Mouse (Mus musculus) heart, embryonic 10.5 days (tissue): ENCODE data around the gene Hid1. TPM values are rescaled to one million over a fixed set of nuclear protein-coding genes. Genes with fewer than 3 reads are reported as not detected.
A peak's percentile ranks its signal among the peaks of the same experiment; 100 is the strongest.

ENCODE experiments used
- DNase-seq: peaks from one replicate; pipeline ENCODE4 v3.0.0-alpha.2; 2017; ENCODE audit warnings: low spot score
- H3K27ac ChIP-seq: fragments of 300-500 bp; sonication (generic); 2 replicates; pipeline ENCODE4 v1.5.1; 2016; ENCODE audit warnings: mild to moderate bottlenecking
- H3K27me3 ChIP-seq: fragments of 300-500 bp; sonication (generic); 2 replicates; pipeline ENCODE4 v1.6.1; 2016; ENCODE audit warnings: mild to moderate bottlenecking; ENCODE audit not compliant: poor library complexity, insufficient read depth, severe bottlenecking
- H3K36me3 ChIP-seq: fragments of 300-500 bp; sonication (generic); 2 replicates; pipeline ENCODE4 v1.6.1; 2016; ENCODE audit warnings: mild to moderate bottlenecking, moderate library complexity
- H3K4me1 ChIP-seq: fragments of 300-500 bp; sonication (generic); 2 replicates; pipeline ENCODE4 v1.6.1; 2016; ENCODE audit warnings: mild to moderate bottlenecking
- H3K4me3 ChIP-seq: fragments of 300-500 bp; sonication (generic); 2 replicates; pipeline ENCODE4 v1.5.1; 2016; ENCODE audit warnings: mild to moderate bottlenecking, moderate library complexity
- H3K9me3 ChIP-seq: fragments of 300-500 bp; sonication (generic); 2 replicates; pipeline ENCODE4 v1.6.1; 2016; ENCODE audit warnings: mild to moderate bottlenecking, moderate library complexity
- WGBS: fragments of 180-500 bp; shearing (Covaris S2); methylation state at CpG from one replicate; pipeline ENCODE4 v1.1.7; 2016; 5-methylcytosine and 5-hydroxymethylcytosine counted together
- polyA plus RNA-seq: library from polyadenylated mRNA; unstranded; fragments of >200 nt; fragmentation: Nextera tagmentation; extraction: Ambion mirVana; gene quantifications from 2 replicates; pipeline ENCODE4 v1.2.1, GENCODE M21; 2016

Gene Hid1
- polyA plus RNA-seq, 1 experiment from 2014 or later, result 5.5 TPM

DNA sequence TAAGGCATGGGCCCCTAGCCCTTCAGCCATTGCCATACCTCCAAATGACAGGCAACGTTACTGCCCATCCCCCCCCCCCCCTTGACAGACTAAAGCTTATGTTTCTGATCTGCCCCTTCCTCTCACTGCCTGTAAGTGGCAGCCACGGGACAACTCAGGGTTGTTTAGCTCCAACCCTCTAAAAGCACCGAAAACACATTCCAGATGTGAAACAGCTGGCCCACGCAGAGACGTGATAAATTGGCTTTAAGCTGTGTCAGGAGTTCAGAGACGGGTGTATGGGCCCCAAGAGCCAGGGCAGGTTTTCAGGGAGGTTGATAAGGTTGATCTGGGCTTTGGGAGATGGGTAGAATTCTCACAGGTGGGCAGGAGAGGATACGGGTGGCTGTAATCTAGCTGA lies 22.0 kb downstream of the Hid1 start:
- peaks cover 97% of the 10 kb centered on the region for H3K27me3 ChIP-seq

DNA sequence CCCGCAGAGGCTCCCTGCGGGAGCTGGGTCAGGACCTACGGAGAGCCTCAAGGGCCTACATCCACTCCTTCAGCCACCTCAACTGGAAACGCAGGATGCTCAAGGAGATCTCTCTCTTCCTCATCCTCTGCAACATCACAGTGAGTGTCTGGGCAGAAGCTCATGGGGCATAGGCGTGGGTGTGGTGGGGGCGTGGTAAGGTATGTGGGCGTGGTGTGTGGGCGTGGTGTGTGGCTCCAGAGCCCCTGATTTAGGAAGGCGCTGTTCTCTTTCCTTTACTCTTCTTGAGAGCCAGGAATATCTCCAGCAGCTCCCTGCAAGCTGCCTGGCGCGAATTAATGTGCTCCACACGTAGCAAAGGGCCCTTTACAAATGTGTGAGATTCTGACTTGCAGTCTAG lies 22.6 kb downstream of the Hid1 start:
- H3K4me3 ChIP-seq, result no peak overlapping the region
- 7% methylated on average over 12 of the region's 12 CpGs for WGBS
- H3K27ac ChIP-seq, result no peak overlapping the region
- H3K4me1 ChIP-seq, result peaks cover 38% of the 10 kb centered on the region
- DNase-seq, result no peak
- peaks cover 97% of the 10 kb centered on the region for H3K27me3 ChIP-seq
- H3K9me3 ChIP-seq, result no peaks in the 10 kb centered on the region
- no peaks in the 10 kb centered on the region for H3K36me3 ChIP-seq

More for the DNA sequence above, 22.0 kb downstream of the Hid1 start:
- no peaks in the 10 kb centered on the region for H3K9me3 ChIP-seq
- no peak overlapping the region for H3K4me3 ChIP-seq
- no peak overlapping the region for H3K27ac ChIP-seq
- DNase-seq, result no peak
- no peaks in the 10 kb centered on the region for H3K36me3 ChIP-seq
- peaks cover 39% of the 10 kb centered on the region for H3K4me1 ChIP-seq
- 30% methylated on average over 7 of the region's 7 CpGs for WGBS

GRCm38 (mm10) chr11:115341866-115342265 lies 25.7 kb downstream of the Hid1 start:
- Histone ChIP-seq H3K27ac (no peak overlapping the region), H3K4me1 (peaks cover 17% of the 10 kb centered on the region), H3K4me3 (no peak overlapping the region), H3K27me3 (peaks cover 95% of the 10 kb centered on the region), H3K9me3 (no peaks in the 10 kb centered on the region), H3K36me3 (no peaks in the 10 kb centered on the region)
- DNase-seq, result no peak
- 74% methylated on average over 6 of the region's 6 CpGs for WGBS

DNA sequence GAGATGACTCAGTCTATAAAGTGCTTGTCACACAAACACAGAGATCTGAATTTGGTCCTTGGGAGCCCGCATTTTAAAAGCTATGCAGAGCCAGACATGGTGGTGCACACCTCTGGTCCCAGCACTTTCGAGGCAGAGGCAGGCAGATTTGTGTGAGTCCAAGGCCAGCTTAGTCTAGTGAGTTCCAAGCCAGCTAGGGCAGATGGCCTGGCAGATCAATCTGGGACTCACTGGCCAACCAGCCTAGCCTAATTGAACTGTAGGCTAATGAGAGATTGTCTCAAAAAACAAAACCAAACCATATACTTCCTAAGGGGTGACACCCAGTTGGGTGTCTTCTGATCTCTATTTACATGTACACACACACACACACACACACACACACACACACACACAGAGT lies 26.3 kb downstream of the Hid1 start:
- Histone ChIP-seq H3K9me3 (no peaks in the 10 kb centered on the region), H3K36me3 (no peaks in the 10 kb centered on the region), H3K4me3 (no peak overlapping the region), H3K4me1 (peaks cover 17% of the 10 kb centered on the region), H3K27me3 (peaks cover 95% of the 10 kb centered on the region), H3K27ac (no peak overlapping the region)
- 67% methylated on average over 2 of the region's 2 CpGs for WGBS
- DNase-seq, result no peak

- 67% methylated on average over 1 of the region's 1 CpGs for WGBS
- H3K4me1 ChIP-seq, result peaks cover 7% of the 10 kb centered on the region; the same call in 1 of the 2 replicates
- H3K9me3 ChIP-seq, result no peaks in the 10 kb centered on the region
- H3K4me3 ChIP-seq, result no peak overlapping the region
- DNase-seq, result no peak
- peaks cover 97% of the 10 kb centered on the region for H3K27me3 ChIP-seq
- no peaks in the 10 kb centered on the region for H3K36me3 ChIP-seq
- H3K27ac ChIP-seq, result no peak overlapping the region
These were observed 29.7 kb downstream of the Hid1 start for GRCm38 (mm10) chr11:115337826-115338225.

GRCm38 (mm10) chr11:115337350-115337749 lies 30.2 kb downstream of the Hid1 start:
- peaks cover 7% of the 10 kb centered on the region; the same call in 1 of the 2 replicates for H3K4me1 ChIP-seq
- no peaks in the 10 kb centered on the region for H3K9me3 ChIP-seq
- H3K27me3 ChIP-seq, result peaks cover 98% of the 10 kb centered on the region
- WGBS, result 52% methylated on average over 3 of the region's 3 CpGs
- no peak overlapping the region for H3K4me3 ChIP-seq
- no peak overlapping the region for H3K27ac ChIP-seq
- DNase-seq, result no peak
- no peaks in the 10 kb centered on the region for H3K36me3 ChIP-seq

GRCm38 (mm10) chr11:115336115-115336514 lies 31.4 kb downstream of the Hid1 start:
- 14% methylated on average over 6 of the region's 6 CpGs for WGBS
- no peaks in the 10 kb centered on the region for H3K9me3 ChIP-seq
- peaks cover 98% of the 10 kb centered on the region for H3K27me3 ChIP-seq
- H3K36me3 ChIP-seq, result no peaks in the 10 kb centered on the region
- DNase-seq, result no peak
- H3K27ac ChIP-seq, result no peak overlapping the region
- peaks cover 7% of the 10 kb centered on the region; the same call in 1 of the 2 replicates for H3K4me1 ChIP-seq
- H3K4me3 ChIP-seq, result no peak overlapping the region

- no peak for DNase-seq
- Histone ChIP-seq H3K36me3 (no peaks in the 10 kb centered on the region), H3K4me3 (no peak overlapping the region), H3K4me1 (peaks cover 7% of the 10 kb centered on the region; the same call in 1 of the 2 replicates), H3K27ac (no peak overlapping the region), H3K9me3 (no peaks in the 10 kb centered on the region), H3K27me3 (peaks cover 97% of the 10 kb centered on the region)
- 55% methylated on average over 12 of the region's 12 CpGs for WGBS
These were observed 32.3 kb downstream of the Hid1 start for GRCm38 (mm10) chr11:115335223-115335622.

DNA sequence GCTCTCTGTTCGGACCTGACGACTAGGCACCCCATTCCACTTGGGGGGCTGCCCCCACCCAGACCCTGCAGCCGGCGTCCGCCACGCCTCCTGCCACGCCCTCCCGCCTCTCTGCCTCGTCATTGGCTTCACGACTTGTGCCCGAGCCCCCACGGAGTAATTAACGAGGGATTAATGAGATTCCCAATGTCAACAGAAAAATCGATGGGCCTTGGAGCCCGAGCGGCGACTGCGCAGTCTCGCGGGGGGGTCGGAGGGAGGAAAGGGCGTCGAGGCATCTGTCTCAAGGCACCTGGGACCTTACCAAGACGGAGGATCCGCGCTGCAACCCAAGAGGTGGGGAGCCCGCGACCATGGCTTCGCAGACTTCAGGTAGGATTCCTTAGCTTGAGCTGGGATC lies 33.0 kb downstream of the Hid1 start, which contains the start of gene Otop3:
TSS of gene Otop3 (plus strand) at position 201 of the 400 bp plus-strand sequence.
- no peaks in the 10 kb centered on the region for H3K36me3 ChIP-seq
- H3K27ac ChIP-seq, result no peak within 1 kb of the TSS
- H3K9me3 ChIP-seq, result no peaks in the 10 kb centered on the region
- WGBS, result 3% methylated on average over 29 of the region's 29 CpGs
- peak within 1 kb of the TSS; percentile 29; the same call in 1 of the 2 replicates for H3K4me3 ChIP-seq
- no peak for DNase-seq
- H3K4me1 ChIP-seq, result peaks cover 7% of the 10 kb centered on the region; the same call in 1 of the 2 replicates
- peaks cover 97% of the 10 kb centered on the region for H3K27me3 ChIP-seq

GRCm38 (mm10) chr11:115329339-115329738 lies 38.2 kb downstream of the Hid1 start:
- Histone ChIP-seq H3K36me3 (no peaks in the 10 kb centered on the region), H3K4me1 (peaks cover 2% of the 10 kb centered on the region; the same call in 1 of the 2 replicates), H3K4me3 (no peak overlapping the region), H3K9me3 (no peaks in the 10 kb centered on the region), H3K27me3 (peaks cover 94% of the 10 kb centered on the region), H3K27ac (no peak overlapping the region)
- DNase-seq, result no peak
- WGBS, result 65% methylated on average over 15 of the region's 15 CpGs

DNA sequence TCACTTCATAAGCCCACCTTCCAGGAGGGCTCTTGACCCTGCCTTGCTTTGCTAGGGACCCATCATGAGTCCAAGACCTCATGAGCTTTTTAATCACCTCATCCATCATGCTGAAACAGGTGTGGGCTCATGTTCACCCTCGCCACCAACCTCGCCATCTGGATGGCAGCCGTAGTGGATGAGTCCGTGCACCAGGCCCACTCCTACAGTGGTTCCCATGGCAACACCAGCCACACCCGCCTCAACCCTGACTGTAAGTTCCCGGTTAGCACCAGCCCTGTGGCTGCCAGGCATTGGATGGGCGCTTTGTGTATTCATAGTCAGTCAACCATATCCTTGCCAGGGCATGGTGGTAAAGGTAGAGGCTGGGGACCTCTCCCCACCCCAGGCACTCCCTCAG lies 40.8 kb downstream of the Hid1 start:
- H3K4me3 ChIP-seq, result no peak overlapping the region
- H3K27me3 ChIP-seq, result peaks cover 94% of the 10 kb centered on the region
- WGBS, result 66% methylated on average over 7 of the region's 7 CpGs

GRCm38 (mm10) chr11:115323354-115323753 lies 44.2 kb downstream of the Hid1 start:
- 0 out of 2 replicates have a peak overlapping the region, but pooled peaks have one; percentile 12 for H3K4me3 ChIP-seq
- no peak for DNase-seq
- peaks cover 35% of the 10 kb centered on the region for H3K4me1 ChIP-seq
- no peak overlapping the region for H3K27ac ChIP-seq
- H3K36me3 ChIP-seq, result no peaks in the 10 kb centered on the region
- peaks cover 95% of the 10 kb centered on the region for H3K27me3 ChIP-seq
- WGBS, result 17% methylated on average over 32 of the region's 32 CpGs
- no peaks in the 10 kb centered on the region for H3K9me3 ChIP-seq

More for the DNA sequence above, 40.8 kb downstream of the Hid1 start:
- Histone ChIP-seq H3K9me3 (no peaks in the 10 kb centered on the region), H3K36me3 (no peaks in the 10 kb centered on the region), H3K4me1 (peaks cover 10% of the 10 kb centered on the region), H3K27ac (no peak overlapping the region)
- no peak for DNase-seq

DNA sequence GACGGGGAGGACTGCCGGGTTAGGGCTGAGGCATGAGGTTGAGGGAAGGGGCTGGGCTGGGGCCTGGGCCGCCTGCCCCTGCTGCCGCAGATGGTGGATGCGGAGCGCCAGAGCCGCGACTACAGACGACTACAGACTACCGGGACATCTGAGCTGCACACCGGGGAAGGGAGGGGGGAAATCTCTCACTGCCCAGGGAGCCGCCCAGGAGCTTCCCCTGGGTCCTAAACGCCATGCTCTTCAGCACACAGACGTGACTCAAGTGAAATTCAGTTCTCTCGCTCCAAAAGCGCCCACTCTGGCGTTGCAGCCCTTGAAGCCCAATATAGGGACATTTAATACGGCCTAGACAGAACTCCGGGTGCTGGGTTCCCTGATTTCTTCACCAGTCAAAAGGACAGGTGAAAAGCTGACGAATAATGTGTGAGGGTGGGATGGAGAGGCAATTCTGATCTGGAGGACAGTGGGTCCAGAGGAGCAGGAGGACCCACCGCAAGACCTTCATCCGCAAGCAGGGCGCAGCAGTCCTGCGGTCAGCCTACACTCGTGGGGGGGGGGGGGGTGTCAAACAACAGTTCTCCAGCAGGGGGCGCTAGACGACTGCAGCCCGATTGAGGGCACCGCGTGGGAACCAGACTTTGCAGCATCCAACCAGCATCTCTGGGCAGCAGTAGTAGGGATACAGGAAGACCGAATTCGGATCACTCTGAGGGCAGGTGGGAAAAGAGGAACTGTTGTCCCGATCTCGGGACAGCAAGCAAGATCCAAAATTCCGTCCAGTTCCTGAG lies 45.5 kb downstream of the Hid1 start, which contains the start of gene Ush1g:
TSS of gene Ush1g (minus strand) at position 136 of the 788 bp plus-strand sequence.
- 5% methylated on average over 34 of the region's 35 CpGs for WGBS
- Histone ChIP-seq H3K27me3 (peaks cover 96% of the 10 kb centered on the region), H3K9me3 (no peaks in the 10 kb centered on the region), H3K4me3 (peak within 1 kb of the TSS; percentile 8), H3K27ac (no peak within 1 kb of the TSS), H3K4me1 (peaks cover 40% of the 10 kb centered on the region), H3K36me3 (no peaks in the 10 kb centered on the region)
- DNase-seq, result peak; percentile 87
